Mouse (Mus musculus): Measurements from ENCODE around the gene Rgs18. TPM values are rescaled to one million over a fixed set of nuclear protein-coding genes. Genes with fewer than 3 reads are reported as not detected.

Rgs18 gene
- polyA plus RNA-seq (2016; fragmentation: Nextera tagmentation; extraction: Ambion mirVana) = 0.76 and 1.0 TPM in 2 replicates

GRCm38 (mm10) chr1:144775331-144775730, at the start of gene Rgs18:
TSS of gene Rgs18 (minus strand) at chr1:144775435.
- Histone ChIP-seq H3K36me3 (no peaks in the 10 kb centered on the region), H3K27ac (replicated peaks) (no peak within 1 kb of the TSS), H3K4me1 (no peaks in the 10 kb centered on the region), H3K4me3 (no peak within 1 kb of the TSS), H3K27me3 (no peaks in the 10 kb centered on the region), H3K9me3 (no peaks in the 10 kb centered on the region), H3K4me2 (replicated peaks) (no peak within 1 kb of the TSS), H3K9ac (replicated peaks) (no peak within 1 kb of the TSS)
- ATAC-seq (ENCODE audit: low FRiP score, low read depth) = no peak
- 88% methylated on average over 5 of the region's 5 CpGs for WGBS

DNA sequence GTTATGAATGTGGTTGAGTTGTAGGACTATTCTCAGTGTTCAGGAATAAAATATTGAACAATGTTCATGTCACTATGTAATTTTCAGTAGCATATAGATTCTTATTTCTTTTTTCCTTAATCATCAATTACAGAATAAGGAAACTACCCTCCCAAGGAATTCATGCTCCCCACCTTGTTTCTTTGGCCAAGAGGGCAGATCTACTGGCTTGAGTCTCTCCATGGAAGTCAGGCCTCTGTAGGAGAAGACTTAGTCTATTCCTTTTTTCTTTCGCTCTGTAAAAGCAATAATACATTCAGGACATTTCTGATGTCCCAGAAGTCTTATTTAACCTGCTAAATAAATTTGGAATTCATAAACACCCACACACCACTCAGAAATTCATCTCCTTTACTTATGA, 841 bp downstream of the Rgs18 start:
- H3K36me3 ChIP-seq = no peaks in the 10 kb centered on the region
- no peak overlapping the region for H3K4me2 ChIP-seq (replicated peaks)
- no peaks in the 10 kb centered on the region for H3K9me3 ChIP-seq
- H3K27me3 ChIP-seq = no peaks in the 10 kb centered on the region
- 88% methylated on average over 1 of the region's 1 CpGs for WGBS
- H3K4me1 ChIP-seq = no peaks in the 10 kb centered on the region
- ATAC-seq (ENCODE audit: low FRiP score, low read depth) = no peak
- no peak overlapping the region for H3K9ac ChIP-seq (replicated peaks)
- H3K27ac ChIP-seq (replicated peaks) = no peak overlapping the region
- H3K4me3 ChIP-seq = no peak overlapping the region

GRCm38 (mm10) chr1:144766218-144766617, 9.0 kb downstream of the Rgs18 start:
- Histone ChIP-seq H3K36me3 (no peaks in the 10 kb centered on the region), H3K9me3 (no peaks in the 10 kb centered on the region), H3K4me2 (replicated peaks) (no peak overlapping the region), H3K9ac (replicated peaks) (no peak overlapping the region), H3K27ac (replicated peaks) (no peak overlapping the region), H3K27me3 (no peaks in the 10 kb centered on the region), H3K4me1 (no peaks in the 10 kb centered on the region), H3K4me3 (no peak overlapping the region)
- no peak for ATAC-seq (ENCODE audit: low FRiP score, low read depth)
- WGBS = 67% methylated on average over 2 of the region's 2 CpGs

DNA sequence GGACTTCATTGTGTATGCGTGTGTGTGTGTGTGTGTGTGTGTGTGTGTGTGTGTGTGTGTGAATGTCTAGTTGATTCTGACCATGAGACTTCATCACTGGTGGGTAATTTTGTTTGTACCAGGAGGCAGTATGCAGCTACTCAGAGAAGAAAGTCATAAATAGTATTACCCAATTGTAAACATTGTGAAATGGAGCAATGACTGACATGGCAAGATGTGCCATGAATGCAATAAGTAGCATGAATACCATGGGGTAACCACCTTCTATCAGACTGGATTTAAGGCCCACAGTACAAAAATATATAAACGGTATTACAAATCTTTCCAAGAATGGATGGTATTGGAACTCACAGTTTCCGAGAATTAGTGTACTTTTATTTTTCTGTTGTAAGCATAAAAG, 14.4 kb downstream of the Rgs18 start:
- Histone ChIP-seq H3K4me2 (replicated peaks) (no peak overlapping the region), H3K9me3 (no peaks in the 10 kb centered on the region), H3K9ac (replicated peaks) (no peak overlapping the region), H3K4me3 (no peak overlapping the region), H3K36me3 (no peaks in the 10 kb centered on the region), H3K4me1 (no peaks in the 10 kb centered on the region), H3K27me3 (no peaks in the 10 kb centered on the region), H3K27ac (replicated peaks) (no peak overlapping the region)
- no peak for ATAC-seq (ENCODE audit: low FRiP score, low read depth)
- WGBS = 93% methylated on average over 3 of the region's 3 CpGs

GRCm38 (mm10) chr1:144750763-144751162, 24.5 kb downstream of the Rgs18 start:
- H3K9me3 ChIP-seq = no peaks in the 10 kb centered on the region

DNA sequence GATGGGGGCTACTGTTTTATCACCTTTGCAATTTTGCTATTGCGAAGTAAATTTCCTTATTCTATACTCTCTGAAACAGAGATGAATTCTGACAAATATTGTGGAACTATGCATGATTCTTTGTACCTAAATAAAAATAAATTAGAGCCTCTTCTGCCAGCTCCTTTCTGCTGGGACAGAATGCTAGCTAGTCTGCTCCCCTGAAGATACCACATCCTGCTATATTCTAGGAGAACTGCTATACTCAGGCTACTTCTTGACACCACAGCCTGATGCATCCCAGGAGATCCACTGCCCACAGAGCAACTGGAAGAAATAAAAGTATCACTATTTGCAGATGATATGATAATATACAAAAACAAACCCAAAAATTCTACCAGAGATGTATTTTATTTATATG, 29.1 kb downstream of the Rgs18 start:
- H3K9me3 ChIP-seq = no peaks in the 10 kb centered on the region
- H3K4me1 ChIP-seq = no peaks in the 10 kb centered on the region
- ATAC-seq (ENCODE audit: low FRiP score, low read depth) = no peak
- H3K27me3 ChIP-seq = no peaks in the 10 kb centered on the region
- 93% methylated on average over 1 of the region's 1 CpGs for WGBS
- H3K27ac ChIP-seq (replicated peaks) = no peak overlapping the region
- H3K9ac ChIP-seq (replicated peaks) = no peak overlapping the region
- no peak overlapping the region for H3K4me3 ChIP-seq
- no peaks in the 10 kb centered on the region for H3K36me3 ChIP-seq
- H3K4me2 ChIP-seq (replicated peaks) = no peak overlapping the region

More at GRCm38 (mm10) chr1:144750763-144751162, 24.5 kb downstream of the Rgs18 start:
- no peak overlapping the region for H3K9ac ChIP-seq (replicated peaks)
- no peak for ATAC-seq (ENCODE audit: low FRiP score, low read depth)
- no peak overlapping the region for H3K4me3 ChIP-seq
- H3K4me1 ChIP-seq = no peaks in the 10 kb centered on the region
- H3K27ac ChIP-seq (replicated peaks) = no peak overlapping the region
- 76% methylated on average over 3 of the region's 3 CpGs for WGBS
- no peak overlapping the region for H3K4me2 ChIP-seq (replicated peaks)
- no peaks in the 10 kb centered on the region for H3K36me3 ChIP-seq
- H3K27me3 ChIP-seq = no peaks in the 10 kb centered on the region

DNA sequence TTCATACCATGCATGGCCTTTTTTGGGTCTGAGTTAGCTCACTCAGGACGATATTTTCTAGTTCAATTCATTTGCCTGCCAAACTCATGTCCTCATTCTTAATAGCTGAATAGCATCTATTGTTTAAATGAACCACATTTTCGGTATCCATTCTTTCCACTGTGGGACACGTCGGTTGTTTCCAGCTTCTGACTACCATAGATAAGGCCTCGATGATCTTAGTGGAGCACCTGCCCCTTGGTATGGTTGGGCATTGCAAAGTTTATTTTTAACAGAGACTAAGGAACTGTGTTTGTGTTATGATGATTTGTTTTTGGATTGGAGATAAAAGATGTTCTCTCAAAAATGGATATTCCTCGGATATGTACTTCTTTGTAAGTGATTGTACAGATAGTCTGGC, 37.5 kb downstream of the Rgs18 start:
- H3K4me3 ChIP-seq = no peak overlapping the region
- no peaks in the 10 kb centered on the region for H3K27me3 ChIP-seq
- no peaks in the 10 kb centered on the region for H3K9me3 ChIP-seq
- no peaks in the 10 kb centered on the region for H3K4me1 ChIP-seq
- no peak for ATAC-seq (ENCODE audit: low FRiP score, low read depth)
- H3K9ac ChIP-seq (replicated peaks) = no peak overlapping the region
- H3K4me2 ChIP-seq (replicated peaks) = no peak overlapping the region
- no peak overlapping the region for H3K27ac ChIP-seq (replicated peaks)
- 90% methylated on average over 6 of the region's 6 CpGs for WGBS
- H3K36me3 ChIP-seq = no peaks in the 10 kb centered on the region

GRCm38 (mm10) chr1:144720736-144721135, 54.5 kb downstream of the Rgs18 start:
- H3K4me1 ChIP-seq = no peaks in the 10 kb centered on the region
- no peaks in the 10 kb centered on the region for H3K36me3 ChIP-seq
- H3K9me3 ChIP-seq = no peaks in the 10 kb centered on the region
- H3K27me3 ChIP-seq = no peaks in the 10 kb centered on the region
- no peak overlapping the region for H3K27ac ChIP-seq (replicated peaks)
- no peak overlapping the region for H3K9ac ChIP-seq (replicated peaks)
- no peak overlapping the region for H3K4me2 ChIP-seq (replicated peaks)
- WGBS = 87% methylated on average over 4 of the region's 4 CpGs
- no peak for ATAC-seq (ENCODE audit: low FRiP score, low read depth)
- no peak overlapping the region for H3K4me3 ChIP-seq

DNA sequence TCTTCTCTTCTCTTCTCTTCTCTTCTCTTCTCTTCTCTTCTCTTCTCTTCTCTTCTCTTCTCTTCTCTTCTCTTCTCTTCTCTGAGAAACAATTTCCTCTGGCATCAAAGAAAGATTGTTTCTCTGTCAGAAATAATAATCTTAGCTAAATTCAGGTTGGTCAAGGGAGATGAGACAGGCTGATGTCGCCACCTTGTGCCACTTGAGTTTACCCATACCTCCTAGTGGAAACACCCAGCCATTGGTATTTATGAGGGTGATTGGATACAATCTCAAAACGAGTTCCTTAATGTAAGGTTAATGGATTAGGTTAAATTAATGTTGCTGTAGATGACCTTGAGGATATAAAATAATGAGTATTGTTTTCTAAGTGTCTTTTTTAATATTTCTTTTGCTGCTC, 70.9 kb downstream of the Rgs18 start:
- Histone ChIP-seq H3K9me3 (no peaks in the 10 kb centered on the region), H3K9ac (replicated peaks) (no peak overlapping the region), H3K27ac (replicated peaks) (no peak overlapping the region), H3K4me3 (no peak overlapping the region), H3K36me3 (no peaks in the 10 kb centered on the region), H3K27me3 (no peaks in the 10 kb centered on the region), H3K4me2 (replicated peaks) (no peak overlapping the region), H3K4me1 (no peaks in the 10 kb centered on the region)
- ATAC-seq (ENCODE audit: low FRiP score, low read depth) = no peak
- 48% methylated on average over 2 of the region's 2 CpGs for WGBS

Other genes starting within 250 kb of the Rgs18 start
- gene Rgs21, start 207.8 kb downstream of the Rgs18 start, polyA plus RNA-seq (2016; fragmentation: Nextera tagmentation; extraction: Ambion mirVana) = not detected in 2 replicates